ENCODE assay signal across 1 mouse cellular context in the genomic region with DNA sequence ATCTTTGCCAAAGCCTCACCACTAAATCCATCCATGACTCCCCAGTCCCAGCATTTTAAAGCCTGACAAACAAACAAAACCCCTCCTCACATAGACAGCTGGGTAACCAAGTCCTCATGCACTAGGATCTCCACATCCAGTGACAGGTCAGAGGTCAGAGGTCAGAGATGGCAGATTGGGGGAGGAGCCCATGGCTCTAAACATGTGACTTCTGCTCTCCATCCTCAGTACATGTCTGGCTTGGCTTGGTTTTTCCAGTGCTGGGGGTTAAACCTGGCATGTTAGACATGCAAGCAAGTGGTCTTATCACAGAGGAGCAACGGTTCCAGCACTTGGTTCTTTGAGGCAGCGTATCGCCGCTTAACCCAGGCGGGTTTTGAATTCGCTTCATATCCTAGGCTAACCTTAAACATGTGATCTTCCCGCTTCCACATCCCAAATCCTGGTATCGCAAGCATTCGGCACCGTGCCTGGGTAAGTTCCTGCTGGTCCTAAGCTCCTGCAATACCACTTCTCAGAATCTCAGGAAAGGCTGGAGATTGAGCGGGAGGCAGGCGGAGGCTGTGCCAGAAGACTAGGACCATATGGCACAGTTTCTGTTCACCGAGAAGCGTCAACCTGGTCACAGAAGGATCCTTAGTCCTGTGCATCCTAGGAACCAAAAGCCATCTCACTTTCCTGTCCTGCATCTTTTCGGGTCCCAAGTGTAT.
TF ChIP-seq lines count a peak whose summit lies in the region.

No protein-coding gene starts in this region.

TF ChIP-seq in ES-E14, 5 proteins besides CTCF, POLR2A, EP300 and RAD21:
- TF ChIP-seq ZNF384 (IDR thresholded peaks at IDR 0.05; ENCODE audit: low read depth, low read length) = no peak
- TF ChIP-seq CHD2 (IDR thresholded peaks at IDR 0.05; ENCODE audit: low read depth, low read length) = no peak
- no peak for TF ChIP-seq ZC3H11A (IDR thresholded peaks at IDR 0.05; ENCODE audit: borderline replicate concordance, low read depth, low read length)
- TF ChIP-seq MAFK (IDR thresholded peaks at IDR 0.05; ENCODE audit: insufficient read depth, low read depth, low read length) = no peak
- TF ChIP-seq HCFC1 (IDR thresholded peaks at IDR 0.05; ENCODE audit: borderline replicate concordance, insufficient read depth, low read length) = no peak
